Mouse (Mus musculus) intestine, embryonic 16.5 days (tissue): ENCODE measurements around the gene Nek9. TPM values are rescaled to one million over a fixed set of nuclear protein-coding genes. Genes with fewer than 3 reads are reported as not detected.

ENCODE experiments used
- ATAC-seq: fragments of 200-750 bp; cut with Nextera tagmentation; 2 replicates; pipeline ENCODE4 v1.8.0; 2017; ENCODE audit warnings: moderate TSS enrichment, moderate library complexity
- H3K27ac ChIP-seq: fragments of 300-500 bp; sonication (generic); 2 replicates; pipeline ENCODE4 v1.5.1; 2014; ENCODE audit warnings: mild to moderate bottlenecking, low read length
- H3K27me3 ChIP-seq: fragments of 300-500 bp; sonication (generic); replicated peaks from 2 replicates; pipeline ENCODE4 v1.6.1; 2014; ENCODE audit warnings: low read length, control low read depth, mixed read lengths; ENCODE audit not compliant: control insufficient read depth, insufficient read depth
- H3K36me3 ChIP-seq: fragments of 300-500 bp; sonication (generic); 2 replicates; pipeline ENCODE4 v1.6.1; 2014; ENCODE audit warnings: low read length, control low read depth; ENCODE audit not compliant: control insufficient read depth, insufficient read depth
- H3K4me1 ChIP-seq: fragments of 300-500 bp; sonication (generic); 2 replicates; pipeline ENCODE4 v1.6.1; 2014; ENCODE audit warnings: low read length, control low read depth, mixed read lengths; ENCODE audit not compliant: control insufficient read depth, insufficient read depth
- H3K4me2 ChIP-seq: fragments of 300-500 bp; sonication (generic); 2 replicates; pipeline ENCODE4 v1.6.1; 2014; ENCODE audit warnings: low read depth, low read length, control low read depth
- H3K4me3 ChIP-seq: fragments of 300-500 bp; sonication (generic); 2 replicates; pipeline ENCODE4 v1.5.1; 2014; ENCODE audit warnings: mild to moderate bottlenecking, low read length
- H3K9ac ChIP-seq: fragments of 300-500 bp; sonication (generic); 2 replicates; pipeline ENCODE4 v1.6.1; 2014; ENCODE audit warnings: low read depth, low read length
- H3K9me3 ChIP-seq: fragments of 300-500 bp; sonication (generic); 2 replicates; pipeline ENCODE4 v1.6.1; 2016; ENCODE audit warnings: low read length, control low read depth; ENCODE audit not compliant: control insufficient read depth
- WGBS: fragments of 180-500 bp; shearing (Covaris S2); extraction: QIAGEN DNeasy Blood & Tissue Kit; methylation state at CpG from one replicate; pipeline ENCODE4 v1.1.7; 2014; 5-methylcytosine and 5-hydroxymethylcytosine counted together
- polyA plus RNA-seq: library from polyadenylated mRNA; unstranded; fragments of >200 nt; fragmentation: Nextera tagmentation; extraction: Ambion mirVana; gene quantifications from 2 replicates; pipeline ENCODE4 v1.2.1, GENCODE M21; 2015

Nek9 gene
- polyA plus RNA-seq, 1 experiment from 2014 or later: 13.2 TPM

- no peak overlapping the region for H3K4me2 ChIP-seq
- no peaks in the 10 kb centered on the region for H3K27me3 ChIP-seq
- H3K9ac ChIP-seq: no peak overlapping the region
- ATAC-seq: no peak
- H3K27ac ChIP-seq: peak overlapping the region; percentile 48; the same call in 1 of the 2 replicates
- no peak overlapping the region for H3K4me3 ChIP-seq
- peaks cover 7% of the 10 kb centered on the region; the same call in 1 of the 2 replicates for H3K36me3 ChIP-seq
- H3K9me3 ChIP-seq: no peaks in the 10 kb centered on the region
- H3K4me1 ChIP-seq: no peaks in the 10 kb centered on the region
- 77% methylated on average over 10 of the region's 10 CpGs for WGBS
These were observed 11.5 kb upstream of the Nek9 start for GRCm38 (mm10) chr12:85350407-85351232.

GRCm38 (mm10) chr12:85348338-85348737, 9.2 kb upstream of the Nek9 start:
- Histone ChIP-seq H3K27me3 (no peaks in the 10 kb centered on the region), H3K27ac (no peak overlapping the region), H3K4me2 (no peak overlapping the region), H3K4me3 (no peak overlapping the region), H3K9ac (no peak overlapping the region), H3K9me3 (no peaks in the 10 kb centered on the region), H3K36me3 (peaks cover 2% of the 10 kb centered on the region; the same call in 1 of the 2 replicates), H3K4me1 (no peaks in the 10 kb centered on the region)
- WGBS: 78% methylated on average over 6 of the region's 6 CpGs
- no peak; the same call in 1 of the 2 replicates for ATAC-seq

GRCm38 (mm10) chr12:85347196-85347595, 8.0 kb upstream of the Nek9 start:
- no peaks in the 10 kb centered on the region; the same call in 1 of the 2 replicates for H3K36me3 ChIP-seq
- no peak overlapping the region for H3K9ac ChIP-seq
- H3K4me1 ChIP-seq: no peaks in the 10 kb centered on the region
- no peak for ATAC-seq
- H3K27ac ChIP-seq: no peak overlapping the region
- H3K27me3 ChIP-seq: no peaks in the 10 kb centered on the region
- WGBS: 79% methylated on average over 3 of the region's 3 CpGs
- H3K4me3 ChIP-seq: no peak overlapping the region
- no peak overlapping the region for H3K4me2 ChIP-seq
- no peaks in the 10 kb centered on the region for H3K9me3 ChIP-seq

- no peak overlapping the region for H3K4me2 ChIP-seq
- H3K27me3 ChIP-seq: no peaks in the 10 kb centered on the region
- H3K9ac ChIP-seq: no peak overlapping the region
- no peaks in the 10 kb centered on the region; the same call in 1 of the 2 replicates for H3K36me3 ChIP-seq
- no peaks in the 10 kb centered on the region for H3K9me3 ChIP-seq
- peaks cover 2% of the 10 kb centered on the region; the same call in 1 of the 2 replicates for H3K4me1 ChIP-seq
- H3K27ac ChIP-seq: no peak overlapping the region
- WGBS: 53% methylated on average over 3 of the region's 3 CpGs
- peak; percentile 54 for ATAC-seq
- H3K4me3 ChIP-seq: no peak overlapping the region
These were observed 7.2 kb upstream of the Nek9 start for GRCm38 (mm10) chr12:85346374-85346773.

GRCm38 (mm10) chr12:85345559-85345958, 6.4 kb upstream of the Nek9 start:
- H3K27ac ChIP-seq: no peak overlapping the region
- 92% methylated on average over 6 of the region's 6 CpGs for WGBS
- H3K36me3 ChIP-seq: no peaks in the 10 kb centered on the region; the same call in 1 of the 2 replicates
- no peaks in the 10 kb centered on the region for H3K27me3 ChIP-seq
- no peak overlapping the region for H3K4me3 ChIP-seq
- no peak for ATAC-seq
- H3K4me2 ChIP-seq: no peak overlapping the region
- no peak overlapping the region for H3K9ac ChIP-seq
- H3K9me3 ChIP-seq: no peaks in the 10 kb centered on the region
- H3K4me1 ChIP-seq: peaks cover 4% of the 10 kb centered on the region; the same call in 1 of the 2 replicates

GRCm38 (mm10) chr12:85344252-85344651, 5.1 kb upstream of the Nek9 start:
- peaks cover 8% of the 10 kb centered on the region for H3K4me1 ChIP-seq
- no peak overlapping the region for H3K4me3 ChIP-seq
- no peaks in the 10 kb centered on the region for H3K27me3 ChIP-seq
- no peak for ATAC-seq
- no peaks in the 10 kb centered on the region for H3K9me3 ChIP-seq
- no peaks in the 10 kb centered on the region for H3K36me3 ChIP-seq
- H3K9ac ChIP-seq: no peak overlapping the region
- 58% methylated on average over 7 of the region's 7 CpGs for WGBS
- H3K27ac ChIP-seq: no peak overlapping the region
- H3K4me2 ChIP-seq: no peak overlapping the region

GRCm38 (mm10) chr12:85342310-85342709, 3.1 kb upstream of the Nek9 start:
- ATAC-seq: peak; percentile 12; the same call in 1 of the 2 replicates
- WGBS: 76% methylated on average over 4 of the region's 4 CpGs
- H3K36me3 ChIP-seq: no peaks in the 10 kb centered on the region
- H3K9ac ChIP-seq: no peak overlapping the region
- no peaks in the 10 kb centered on the region for H3K9me3 ChIP-seq
- no peak overlapping the region for H3K4me3 ChIP-seq
- no peaks in the 10 kb centered on the region for H3K27me3 ChIP-seq
- H3K4me1 ChIP-seq: peaks cover 18% of the 10 kb centered on the region
- no peak overlapping the region for H3K27ac ChIP-seq
- H3K4me2 ChIP-seq: no peak overlapping the region

- Histone ChIP-seq H3K27me3 (no peaks in the 10 kb centered on the region), H3K4me1 (peaks cover 19% of the 10 kb centered on the region), H3K9ac (no peak overlapping the region), H3K4me3 (no peak overlapping the region), H3K9me3 (no peaks in the 10 kb centered on the region), H3K36me3 (no peaks in the 10 kb centered on the region), H3K4me2 (no peak overlapping the region), H3K27ac (no peak overlapping the region)
- ATAC-seq: 0 out of 2 replicates have a peak, but pooled peaks have one; percentile 9
- 50% methylated on average over 1 of the region's 1 CpGs for WGBS
These were observed 2.0 kb upstream of the Nek9 start for GRCm38 (mm10) chr12:85341131-85341530.

- Histone ChIP-seq H3K9ac (no peak overlapping the region), H3K4me3 (peak overlapping the region; percentile 32)
- 37% methylated on average over 4 of the region's 4 CpGs for WGBS
These were observed 785 bp upstream of the Nek9 start for GRCm38 (mm10) chr12:85339947-85340346.

More at GRCm38 (mm10) chr12:85339947-85340346, 785 bp upstream of the Nek9 start:
- H3K27me3 ChIP-seq: no peaks in the 10 kb centered on the region
- H3K27ac ChIP-seq: no peak overlapping the region; the same call in 1 of the 2 replicates
- H3K4me2 ChIP-seq: peak overlapping the region; percentile 67
- no peaks in the 10 kb centered on the region for H3K9me3 ChIP-seq
- H3K4me1 ChIP-seq: peaks cover 19% of the 10 kb centered on the region
- H3K36me3 ChIP-seq: no peaks in the 10 kb centered on the region
- no peak for ATAC-seq
